Mouse (Mus musculus) spleen, adult 2 months (tissue): ENCODE results near the gene Cmas. TPM values are rescaled to one million over a fixed set of nuclear protein-coding genes. Genes with fewer than 3 reads are reported as not detected.

Experiments used
- DNase-seq, 2 experiments: peaks; one replicate each; pipeline versions ENCODE4 v3.0.0 to v3.0.0-alpha.2; 2012 to 2021; ENCODE audit warnings: low spot score in 2 of 2, low read depth in 1 of 2
- H3K27ac ChIP-seq: fragments of 200-500 bp; 2 replicates; pipeline ENCODE4 v1.5.1; 2012; ENCODE audit warnings: low read length, inconsistent platforms; ENCODE audit not compliant: insufficient read depth
- H3K27me3 ChIP-seq: fragments of 200-500 bp; 2 replicates; pipeline ENCODE4 v1.6.1; 2012; ENCODE audit warnings: mild to moderate bottlenecking, moderate library complexity, low read length, inconsistent platforms; ENCODE audit not compliant: control insufficient read depth, insufficient read depth
- H3K36me3 ChIP-seq: fragments of 200-500 bp; 2 replicates; pipeline ENCODE4 v1.6.1; 2012; ENCODE audit warnings: mild to moderate bottlenecking, low read length, inconsistent platforms; ENCODE audit not compliant: control insufficient read depth, insufficient read depth
- H3K4me1 ChIP-seq: fragments of 200-500 bp; 2 replicates; pipeline ENCODE4 v1.6.1; 2011; ENCODE audit warnings: inconsistent platforms; ENCODE audit not compliant: control insufficient read depth, insufficient read depth, insufficient read length
- H3K4me3 ChIP-seq: fragments of 200-500 bp; 2 replicates; pipeline ENCODE4 v1.5.1; 2011; ENCODE audit warnings: mild to moderate bottlenecking, inconsistent platforms; ENCODE audit not compliant: insufficient read depth, insufficient read length; ENCODE audit errors: extremely low read depth
- CTCF ChIP-seq: fragments of 200-500 bp; IDR thresholded peaks from 2 replicates; pipeline ENCODE4 v1.5.1; 2011; ENCODE audit warnings: mild to moderate bottlenecking, inconsistent platforms; ENCODE audit not compliant: insufficient read depth, insufficient read length, insufficient replicate concordance; ENCODE audit errors: extremely low read depth
- POLR2A ChIP-seq: fragments of 200-500 bp; IDR thresholded peaks from 2 replicates; pipeline ENCODE4 v1.6.1; 2011; ENCODE audit warnings: low read depth, low read length, inconsistent platforms
- WGBS: fragments of 180-500 bp; shearing (Covaris S2); methylation state at CpG from one replicate; pipeline ENCODE4 v1.1.7; 2018; 5-methylcytosine and 5-hydroxymethylcytosine counted together
- polyA plus RNA-seq: library from polyadenylated mRNA; depleted of rRNA; stranded (reverse); fragments of >200 nt; gene quantifications from 2 replicates; pipeline ENCODE4 v1.2.3, GENCODE M21; 2012; rRNA removed

The Cmas gene
- 34.3 and 34.5 TPM in 2 replicates for polyA plus RNA-seq

DNA sequence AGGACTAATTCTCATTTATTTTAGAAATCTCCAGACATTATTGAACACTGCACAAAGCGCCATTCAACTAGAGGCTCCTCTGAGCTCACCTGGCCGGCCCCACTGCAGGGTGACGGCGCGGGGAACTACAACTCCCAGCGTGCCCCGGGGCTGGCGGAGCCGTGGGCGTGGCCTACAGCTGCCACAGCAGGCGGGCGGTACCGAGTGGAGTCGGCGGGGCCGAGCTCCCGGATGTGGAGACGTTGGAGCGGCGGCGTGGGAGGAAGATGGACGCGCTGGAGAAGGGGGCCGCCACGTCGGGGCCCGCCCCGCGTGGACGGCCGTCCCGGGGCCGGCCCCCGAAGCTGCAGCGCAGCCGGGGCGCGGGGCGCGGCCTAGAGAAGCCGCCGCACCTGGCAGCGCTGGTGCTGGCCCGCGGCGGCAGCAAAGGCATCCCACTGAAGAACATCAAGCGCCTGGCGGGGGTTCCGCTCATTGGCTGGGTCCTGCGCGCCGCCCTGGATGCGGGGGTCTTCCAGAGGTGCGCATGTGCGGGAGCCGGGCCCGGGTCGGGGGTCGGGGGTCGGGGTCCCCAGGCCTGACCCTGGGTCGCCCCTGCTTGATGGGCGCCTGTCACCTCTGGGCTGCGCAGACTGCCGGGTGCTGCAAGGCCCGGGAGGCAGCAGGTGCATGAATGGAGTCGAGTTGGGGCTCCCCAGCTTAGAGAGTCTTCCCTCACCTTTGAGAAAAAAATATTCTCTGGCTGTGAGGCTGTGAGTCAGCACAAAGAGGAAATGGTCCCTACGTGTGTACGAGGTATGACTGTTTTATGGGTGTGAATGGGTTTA lies at the start of gene Cmas:
TSS of gene Cmas (plus strand) at position 180 of the 827 bp plus-strand sequence.
- 1% methylated on average over 67 of the region's 68 CpGs for WGBS

GRCm38 (mm10) chr6:142706688-142707087 lies 49.8 kb upstream of the Cmas start:
- 78% methylated on average over 3 of the region's 3 CpGs for WGBS
- no peak overlapping the region for H3K27ac ChIP-seq

More for the DNA sequence above, at the start of gene Cmas:
- peaks cover 14% of the 10 kb centered on the region; the same call in 1 of the 2 replicates for H3K4me1 ChIP-seq
- TF ChIP-seq POLR2A = peak; percentile 33; the same call in 1 of the 2 replicates
- TF ChIP-seq CTCF = no peak
- H3K36me3 ChIP-seq = no peaks in the 10 kb centered on the region
- H3K27ac ChIP-seq = peak within 1 kb of the TSS; percentile 84
- DNase-seq = peak; percentile 54 to 90
- H3K27me3 ChIP-seq = no peaks in the 10 kb centered on the region
- peak within 1 kb of the TSS; percentile 74 for H3K4me3 ChIP-seq

GRCm38 (mm10) chr6:142708369-142708768 lies 48.1 kb upstream of the Cmas start:
- DNase-seq = no peak
- Histone ChIP-seq H3K4me3 (no peak overlapping the region), H3K27ac (no peak overlapping the region), H3K4me1 (no peaks in the 10 kb centered on the region), H3K36me3 (no peaks in the 10 kb centered on the region), H3K27me3 (no peaks in the 10 kb centered on the region; the same call in 1 of the 2 replicates)
- TF ChIP-seq POLR2A (no peak), CTCF (no peak)
- 73% methylated on average over 6 of the region's 6 CpGs for WGBS

More at GRCm38 (mm10) chr6:142706688-142707087, 49.8 kb upstream of the Cmas start:
- Histone ChIP-seq H3K4me1 (no peaks in the 10 kb centered on the region), H3K36me3 (no peaks in the 10 kb centered on the region), H3K27me3 (peaks cover 2% of the 10 kb centered on the region), H3K4me3 (no peak overlapping the region)
- TF ChIP-seq CTCF = peak; percentile 36; the same call in 1 of the 2 replicates
- no peak for TF ChIP-seq POLR2A
- DNase-seq = no peak

- TF ChIP-seq POLR2A (no peak), CTCF (no peak)
- no peak for DNase-seq
- Histone ChIP-seq H3K4me3 (no peak overlapping the region), H3K27me3 (no peaks in the 10 kb centered on the region; the same call in 1 of the 2 replicates), H3K27ac (no peak overlapping the region), H3K4me1 (no peaks in the 10 kb centered on the region), H3K36me3 (no peaks in the 10 kb centered on the region)
- 79% methylated on average over 6 of the region's 6 CpGs for WGBS
Observed at GRCm38 (mm10) chr6:142710690-142711089, 45.8 kb upstream of the Cmas start.

- 65% methylated on average over 4 of the region's 4 CpGs for WGBS
Observed at GRCm38 (mm10) chr6:142711106-142711505, 45.4 kb upstream of the Cmas start.

DNA sequence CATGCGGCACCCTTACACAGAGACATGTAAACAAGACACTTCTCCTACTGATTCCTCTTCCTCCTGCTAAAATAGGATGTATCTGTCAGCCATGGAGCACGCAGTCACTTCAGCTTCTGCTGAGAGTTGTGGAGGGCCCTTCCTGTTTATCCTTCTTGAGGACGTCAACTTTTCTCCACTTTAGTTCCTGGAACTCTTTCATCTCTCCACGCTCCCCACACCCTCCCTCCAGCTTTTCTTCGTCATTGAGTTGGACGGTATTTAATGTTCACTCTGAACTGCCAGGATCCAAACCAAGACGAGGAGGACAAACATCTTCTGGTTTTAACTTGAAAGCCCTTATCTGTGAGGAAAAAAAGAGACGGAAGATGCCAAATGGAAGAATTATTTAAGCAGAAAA lies 41.5 kb upstream of the Cmas start:
- H3K4me3 ChIP-seq = no peak overlapping the region
- H3K27ac ChIP-seq = no peak overlapping the region
- no peaks in the 10 kb centered on the region for H3K4me1 ChIP-seq
- TF ChIP-seq POLR2A = no peak
- TF ChIP-seq CTCF = no peak
- DNase-seq = no peak
- no peaks in the 10 kb centered on the region for H3K36me3 ChIP-seq
- 81% methylated on average over 8 of the region's 8 CpGs for WGBS
- no peaks in the 10 kb centered on the region for H3K27me3 ChIP-seq

More at GRCm38 (mm10) chr6:142711106-142711505, 45.4 kb upstream of the Cmas start:
- Histone ChIP-seq H3K27ac (no peak overlapping the region), H3K4me1 (no peaks in the 10 kb centered on the region), H3K4me3 (no peak overlapping the region), H3K36me3 (no peaks in the 10 kb centered on the region), H3K27me3 (no peaks in the 10 kb centered on the region; the same call in 1 of the 2 replicates)
- no peak for TF ChIP-seq CTCF
- no peak for TF ChIP-seq POLR2A
- no peak for DNase-seq

- no peak for DNase-seq
- WGBS = 77% methylated on average over 4 of the region's 4 CpGs
- Histone ChIP-seq H3K4me3 (no peak overlapping the region), H3K27ac (no peak overlapping the region), H3K27me3 (no peaks in the 10 kb centered on the region), H3K4me1 (no peaks in the 10 kb centered on the region), H3K36me3 (no peaks in the 10 kb centered on the region)
- TF ChIP-seq POLR2A (no peak), CTCF (no peak)
Observed at GRCm38 (mm10) chr6:142717186-142717585, 39.3 kb upstream of the Cmas start.
